Mouse (Mus musculus) hindbrain, postnatal 0 days (tissue): Measurements from ENCODE around the gene Tfap2b. TPM values are rescaled to one million over a fixed set of nuclear protein-coding genes. Genes with fewer than 3 reads are reported as not detected.

Experiments
- ATAC-seq: fragments of 200-750 bp; cut with Nextera tagmentation; 2 replicates; pipeline ENCODE4 v1.8.0; 2017; ENCODE audit warnings: mild to moderate bottlenecking, moderate TSS enrichment, moderate library complexity
- DNase-seq: peaks from one replicate; pipeline ENCODE4 v3.0.0-alpha.2; 2015; ENCODE audit warnings: low spot score
- H3K27ac ChIP-seq: fragments of 300-500 bp; sonication (generic); 2 replicates; pipeline ENCODE4 v1.5.1; 2014; ENCODE audit warnings: mild to moderate bottlenecking
- H3K27me3 ChIP-seq: fragments of 300-500 bp; sonication (generic); 2 replicates; pipeline ENCODE4 v1.6.1; 2014; ENCODE audit warnings: low read length, mixed read lengths; ENCODE audit not compliant: insufficient read depth
- H3K36me3 ChIP-seq: fragments of 300-500 bp; sonication (generic); 2 replicates; pipeline ENCODE4 v1.6.1; 2014; ENCODE audit warnings: low read length, mixed read lengths; ENCODE audit not compliant: insufficient read depth
- H3K4me1 ChIP-seq: fragments of 300-500 bp; sonication (generic); 2 replicates; pipeline ENCODE4 v1.6.1; 2014; ENCODE audit warnings: antibody characterized with exemption, low read length, mixed read lengths; ENCODE audit not compliant: insufficient read depth
- H3K4me2 ChIP-seq: fragments of 300-500 bp; sonication (generic); 2 replicates; pipeline ENCODE4 v1.6.1; 2014; ENCODE audit warnings: low read depth, mild to moderate bottlenecking, low read length, moderate library complexity, mixed read lengths
- H3K4me3 ChIP-seq: fragments of 300-500 bp; sonication (generic); 2 replicates; pipeline ENCODE4 v1.5.1; 2014; ENCODE audit warnings: low read length
- H3K9ac ChIP-seq: fragments of 300-500 bp; sonication (generic); replicated peaks from 2 replicates; pipeline ENCODE4 v1.6.1; 2014; ENCODE audit warnings: mild to moderate bottlenecking, low read length, moderate library complexity, mixed read lengths
- H3K9me3 ChIP-seq: fragments of 300-500 bp; sonication (generic); 2 replicates; pipeline ENCODE4 v1.6.1; 2016; ENCODE audit warnings: low read length, mixed read lengths
- CTCF ChIP-seq: IDR thresholded peaks from 2 replicates; pipeline ENCODE4 v1.5.1; 2016; ENCODE audit warnings: antibody characterized with exemption, control low read depth, low read depth
- WGBS: fragments of 180-500 bp; shearing (Covaris S2); extraction: QIAGEN DNeasy Blood & Tissue Kit; methylation state at CpG from one replicate; pipeline ENCODE4 v1.1.7; 2014; 5-methylcytosine and 5-hydroxymethylcytosine counted together
- polyA plus RNA-seq: library from polyadenylated mRNA; unstranded; fragments of >200 nt; fragmentation: Nextera tagmentation; extraction: Ambion mirVana; gene quantifications from 2 replicates; pipeline ENCODE4 v1.2.1, GENCODE M21; 2015
- total RNA-seq: library from RNA; depleted of rRNA; stranded (reverse); fragments of >200 nt; gene quantifications from 2 replicates; pipeline ENCODE4 v1.2.3, GENCODE M21; 2014

The Tfap2b gene
- total and polyA plus RNA-seq, 2 experiments from 2014 or later: 36.5 to 48.7 TPM

DNA sequence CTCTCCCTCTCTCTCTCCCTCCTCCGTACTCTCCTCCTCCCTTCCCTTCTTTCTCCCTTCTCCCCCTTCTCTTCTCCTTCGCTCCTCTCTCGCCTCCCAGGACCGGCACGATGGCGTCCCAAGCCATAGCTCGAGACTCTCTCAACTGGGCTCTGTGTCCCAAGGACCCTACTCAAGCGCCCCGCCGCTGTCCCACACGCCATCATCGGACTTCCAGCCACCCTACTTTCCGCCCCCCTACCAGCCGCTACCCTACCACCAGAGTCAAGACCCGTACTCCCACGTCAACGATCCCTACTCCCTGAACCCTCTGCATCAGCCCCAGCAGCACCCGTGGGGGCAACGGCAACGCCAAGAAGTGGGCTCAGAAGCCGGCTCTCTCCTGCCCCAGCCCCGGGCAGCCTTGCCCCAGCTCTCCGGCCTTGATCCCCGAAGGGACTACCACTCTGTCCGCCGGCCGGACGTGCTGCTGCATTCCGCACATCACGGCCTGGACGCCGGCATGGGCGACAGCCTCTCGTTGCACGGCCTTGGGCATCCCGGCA, 5.2 kb downstream of the Tfap2b start:
- H3K4me3 ChIP-seq: peak overlapping the region; percentile 29
- DNase-seq (no peak), ATAC-seq (no peak)
- H3K9me3 ChIP-seq: no peaks in the 10 kb centered on the region
- peak overlapping the region; percentile 30 for H3K4me2 ChIP-seq
- H3K4me1 ChIP-seq: no peaks in the 10 kb centered on the region
- H3K27me3 ChIP-seq: peaks cover 80% of the 10 kb centered on the region
- TF ChIP-seq CTCF: no peak
- peak overlapping the region; percentile 20; the same call in 1 of the 2 replicates for H3K27ac ChIP-seq
- WGBS: 2% methylated on average over 36 of the region's 36 CpGs
- no peak overlapping the region; the same call in 1 of the 2 replicates for H3K9ac ChIP-seq
- no peaks in the 10 kb centered on the region for H3K36me3 ChIP-seq

DNA sequence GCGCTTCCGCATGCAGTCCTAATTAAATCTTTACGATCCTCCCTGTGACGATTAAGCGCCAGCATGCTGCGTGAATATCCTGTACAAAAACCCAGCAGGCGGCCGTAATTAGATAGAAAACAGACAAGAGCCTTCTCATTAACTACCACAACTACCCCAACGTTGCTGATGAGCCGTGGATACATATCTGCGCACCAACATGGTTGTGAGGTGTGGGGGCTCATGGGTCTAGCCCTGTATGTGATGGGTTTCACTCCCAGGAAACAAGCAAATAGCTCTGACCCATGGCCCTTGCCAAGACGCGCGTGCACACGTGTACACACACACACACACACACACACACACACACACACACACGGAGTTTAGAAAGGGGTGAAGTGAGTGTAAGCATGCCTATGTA, 8.7 kb downstream of the Tfap2b start:
- H3K36me3 ChIP-seq: no peaks in the 10 kb centered on the region
- H3K4me2 ChIP-seq: 0 out of 2 replicates have a peak overlapping the region, but pooled peaks have one; percentile 28
- peaks cover 89% of the 10 kb centered on the region for H3K27me3 ChIP-seq
- H3K4me1 ChIP-seq: no peaks in the 10 kb centered on the region
- no peak for TF ChIP-seq CTCF
- DNase-seq: no peak
- no peaks in the 10 kb centered on the region for H3K9me3 ChIP-seq
- 2% methylated on average over 16 of the region's 16 CpGs for WGBS
- H3K4me3 ChIP-seq: no peak overlapping the region
- 0 out of 2 replicates have a peak, but pooled peaks have one; percentile 13 for ATAC-seq
- no peak overlapping the region for H3K9ac ChIP-seq
- no peak overlapping the region for H3K27ac ChIP-seq

DNA sequence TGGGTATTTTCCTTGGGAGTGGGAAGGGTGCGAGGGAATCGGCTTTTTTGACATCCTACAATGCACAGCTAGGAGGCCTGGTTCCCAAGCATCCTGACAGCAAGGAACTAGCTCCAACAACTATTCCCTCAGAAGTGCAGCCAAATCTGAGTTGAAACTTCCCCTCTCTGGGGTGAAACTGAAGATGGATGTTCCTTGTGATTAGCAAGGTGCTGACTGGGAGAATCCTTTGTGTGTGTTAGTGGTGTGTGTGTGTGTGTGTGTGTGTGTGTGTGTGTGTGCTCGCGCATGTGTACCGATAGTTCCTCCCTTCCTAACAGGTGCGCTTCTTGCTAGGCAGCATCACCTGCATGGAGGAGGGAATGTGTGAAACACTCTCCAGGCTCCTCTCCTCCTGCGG, 9.5 kb downstream of the Tfap2b start:
- Histone ChIP-seq H3K27me3 (peaks cover 90% of the 10 kb centered on the region), H3K36me3 (no peaks in the 10 kb centered on the region), H3K4me2 (peak overlapping the region; percentile 18; the same call in 1 of the 2 replicates), H3K27ac (no peak overlapping the region), H3K4me3 (no peak overlapping the region), H3K4me1 (no peaks in the 10 kb centered on the region), H3K9ac (no peak overlapping the region), H3K9me3 (no peaks in the 10 kb centered on the region)
- 7% methylated on average over 7 of the region's 7 CpGs for WGBS
- no peak for DNase-seq
- no peak for TF ChIP-seq CTCF
- 0 out of 2 replicates have a peak, but pooled peaks have one; percentile 24 for ATAC-seq

DNA sequence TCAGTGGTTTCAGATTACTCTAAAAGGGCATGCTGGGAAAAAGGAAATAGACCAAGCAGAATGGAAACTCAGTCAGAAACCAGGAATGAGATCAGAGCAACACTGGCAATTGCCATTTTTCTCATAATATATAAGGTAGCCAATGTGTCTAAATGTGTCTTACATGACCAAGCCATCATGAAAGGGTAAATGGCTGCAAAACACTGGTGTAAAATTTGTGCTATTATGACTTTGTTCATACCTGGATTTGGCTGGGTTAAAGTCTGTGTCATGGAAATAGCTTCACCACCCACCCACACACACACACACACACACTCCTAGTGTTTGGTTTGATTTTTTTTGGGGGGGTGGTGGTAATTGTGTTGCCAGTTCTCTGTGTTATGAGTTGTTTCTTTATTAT, 10.7 kb downstream of the Tfap2b start:
- DNase-seq (no peak), ATAC-seq (no peak)
- Histone ChIP-seq H3K4me3 (no peak overlapping the region), H3K4me2 (no peak overlapping the region), H3K36me3 (no peaks in the 10 kb centered on the region), H3K4me1 (no peaks in the 10 kb centered on the region), H3K27me3 (peaks cover 93% of the 10 kb centered on the region), H3K27ac (no peak overlapping the region), H3K9ac (no peak overlapping the region), H3K9me3 (no peaks in the 10 kb centered on the region)
- TF ChIP-seq CTCF: no peak

DNA sequence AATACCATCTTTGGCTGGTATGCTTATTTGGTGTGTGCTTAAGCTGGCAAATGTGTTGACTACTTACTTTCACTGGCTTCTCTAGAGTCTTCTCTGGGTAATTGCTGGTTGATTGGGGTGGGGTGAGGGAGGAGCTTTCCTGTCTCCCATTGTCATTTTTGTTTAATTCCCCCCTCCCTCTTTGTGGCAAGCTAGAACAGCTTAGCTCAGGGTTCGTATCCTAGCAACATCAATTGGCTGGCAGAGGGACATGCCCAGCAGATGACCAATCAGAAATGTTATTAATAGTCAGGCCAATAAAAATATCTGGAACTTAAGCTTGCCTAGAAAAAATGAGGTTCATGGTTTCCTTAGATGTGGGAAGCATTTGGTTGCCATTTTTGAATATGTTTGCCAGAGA, 11.8 kb downstream of the Tfap2b start:
- WGBS: 0% methylated on average over 1 of the region's 1 CpGs
- no peak for TF ChIP-seq CTCF
- Histone ChIP-seq H3K9ac (no peak overlapping the region), H3K9me3 (no peaks in the 10 kb centered on the region), H3K4me3 (no peak overlapping the region), H3K27ac (no peak overlapping the region), H3K4me2 (no peak overlapping the region), H3K27me3 (peaks cover 96% of the 10 kb centered on the region), H3K4me1 (no peaks in the 10 kb centered on the region), H3K36me3 (no peaks in the 10 kb centered on the region)
- DNase-seq (no peak), ATAC-seq (no peak)

DNA sequence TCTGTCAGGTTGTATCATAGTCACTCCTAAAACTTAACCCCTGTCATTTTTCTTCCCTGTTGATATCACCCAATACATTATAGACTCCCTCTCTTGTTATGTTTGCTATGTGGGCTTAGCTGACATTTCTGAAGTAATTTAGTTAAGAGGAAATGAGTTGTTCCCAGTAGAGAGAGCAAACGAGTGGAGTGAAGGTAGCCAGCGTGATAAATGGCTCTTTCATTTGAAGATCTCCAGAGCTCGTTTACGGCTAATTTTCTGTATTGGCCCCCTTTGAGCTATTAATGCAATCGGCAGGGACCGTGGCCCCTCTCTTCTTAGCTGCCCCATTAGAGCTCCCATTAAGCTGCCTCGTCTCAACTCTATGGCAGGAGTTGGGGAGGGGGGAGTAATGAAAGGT, 12.9 kb downstream of the Tfap2b start:
- 4% methylated on average over 7 of the region's 7 CpGs for WGBS
- TF ChIP-seq CTCF: no peak
- Histone ChIP-seq H3K4me3 (no peak overlapping the region), H3K9ac (no peak overlapping the region), H3K9me3 (no peaks in the 10 kb centered on the region), H3K27ac (no peak overlapping the region), H3K36me3 (no peaks in the 10 kb centered on the region), H3K4me1 (no peaks in the 10 kb centered on the region), H3K4me2 (no peak overlapping the region), H3K27me3 (peaks cover 97% of the 10 kb centered on the region)
- ATAC-seq (no peak), DNase-seq (no peak)

DNA sequence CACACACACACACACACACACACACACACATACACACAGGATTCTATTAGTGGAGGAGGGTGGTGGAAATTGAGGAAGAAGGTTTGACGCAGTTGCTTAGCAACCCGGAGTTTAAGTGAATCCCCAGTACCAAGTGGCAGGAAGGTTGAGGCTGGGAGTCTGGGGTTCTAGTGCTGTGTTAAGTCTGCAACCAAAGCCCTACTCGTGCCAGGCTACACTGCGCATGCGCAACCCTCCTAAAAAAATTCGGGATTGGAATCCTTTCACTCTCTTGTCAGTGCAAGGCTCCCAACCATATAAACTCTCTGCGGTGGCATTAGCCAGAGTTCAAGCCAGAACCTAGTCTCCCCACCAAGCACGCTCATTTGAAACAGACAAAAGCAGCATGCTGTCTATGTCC, 18.0 kb downstream of the Tfap2b start:
- under 1% methylated on average over 8 of the region's 8 CpGs for WGBS
- ATAC-seq: peak; percentile 40; the same call in 1 of the 2 replicates
- no peak for DNase-seq

More for the DNA sequence above, 18.0 kb downstream of the Tfap2b start:
- H3K27me3 ChIP-seq: peaks cover 89% of the 10 kb centered on the region
- no peak overlapping the region for H3K9ac ChIP-seq
- no peak overlapping the region for H3K4me3 ChIP-seq
- H3K4me1 ChIP-seq: no peaks in the 10 kb centered on the region
- no peak for TF ChIP-seq CTCF
- no peaks in the 10 kb centered on the region for H3K36me3 ChIP-seq
- H3K9me3 ChIP-seq: no peaks in the 10 kb centered on the region
- H3K27ac ChIP-seq: no peak overlapping the region
- no peak overlapping the region for H3K4me2 ChIP-seq
